Mouse (Mus musculus): ENCODE results near the gene Ubxn11. TPM values are rescaled to one million over a fixed set of nuclear protein-coding genes. Genes with fewer than 3 reads are reported as not detected.

The Ubxn11 gene
- polyA plus RNA-seq, 1 experiment from 2014 or later: 0.88 TPM

DNA sequence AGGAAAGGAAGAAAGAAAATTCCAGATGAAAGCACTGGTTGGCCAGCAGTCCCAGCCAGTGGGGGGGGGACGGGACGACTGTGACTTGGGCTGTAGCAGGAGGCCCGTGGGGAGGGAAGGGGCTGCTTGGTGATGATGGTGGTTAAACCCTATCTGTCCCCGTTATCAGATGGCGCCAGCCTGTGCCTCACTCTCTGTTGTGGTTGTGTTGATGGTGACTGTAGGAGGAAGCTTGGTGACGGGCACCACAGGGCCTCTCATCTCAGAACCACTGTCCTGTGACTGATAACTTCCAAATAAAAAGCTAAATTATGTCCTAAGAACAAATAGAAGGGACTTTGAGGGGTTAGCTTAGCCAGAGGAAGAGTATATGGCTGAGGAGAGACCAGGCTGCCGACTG is 3.7 kb downstream of the Ubxn11 start:
- WGBS (ENCODE audit: insufficient replicate concordance): 35% methylated on average over 7 of the region's 7 CpGs
- no peaks in the 10 kb centered on the region for H3K27me3 ChIP-seq (ENCODE audit: insufficient read depth, low read length)

GRCm38 (mm10) chr4:134107730-134108129 is 5.4 kb downstream of the Ubxn11 start:
- Histone ChIP-seq H3K27me3 (ENCODE audit: insufficient read depth, low read length) (no peaks in the 10 kb centered on the region), H3K4me3 (ENCODE audit: low read depth, low read length) (no peak overlapping the region), H3K4me2 (ENCODE audit: low read depth, low read length) (no peak overlapping the region), H3K36me3 (replicated peaks; ENCODE audit: insufficient read depth, low read length) (no peaks in the 10 kb centered on the region), H3K9me3 (ENCODE audit: low read length) (no peaks in the 10 kb centered on the region), H3K27ac (ENCODE audit: low read depth) (no peak overlapping the region), H3K4me1 (ENCODE audit: insufficient read depth) (peaks cover 24% of the 10 kb centered on the region), H3K9ac (replicated peaks) (no peak overlapping the region)
- ATAC-seq (no peak), DNase-seq (no peak)
- WGBS (ENCODE audit: insufficient replicate concordance): 71% methylated on average over 7 of the region's 7 CpGs
- no peak for TF ChIP-seq EP300 (IDR thresholded peaks at IDR 0.05; ENCODE audit: low read depth)
- no peak for TF ChIP-seq CTCF (IDR thresholded peaks at IDR 0.05; ENCODE audit: low read depth)

More for the DNA sequence above, 3.7 kb downstream of the Ubxn11 start:
- H3K4me3 ChIP-seq (ENCODE audit: low read depth, low read length): no peak overlapping the region
- DNase-seq: no peak
- peak; percentile 30 for ATAC-seq
- no peak overlapping the region; the same call in 1 of the 2 replicates for H3K27ac ChIP-seq (ENCODE audit: low read depth)
- H3K4me1 ChIP-seq (ENCODE audit: insufficient read depth): peaks cover 25% of the 10 kb centered on the region
- H3K9ac ChIP-seq (replicated peaks): peak overlapping the region; percentile 26; the same call in 1 of the 2 replicates
- H3K4me2 ChIP-seq (ENCODE audit: low read depth, low read length): peak overlapping the region; percentile 9; the same call in 1 of the 2 replicates
- no peaks in the 10 kb centered on the region for H3K9me3 ChIP-seq (ENCODE audit: low read length)
- TF ChIP-seq CTCF (IDR thresholded peaks at IDR 0.05; ENCODE audit: low read depth): no peak
- no peak for TF ChIP-seq EP300 (IDR thresholded peaks at IDR 0.05; ENCODE audit: low read depth)
- no peaks in the 10 kb centered on the region for H3K36me3 ChIP-seq (replicated peaks; ENCODE audit: insufficient read depth, low read length)

GRCm38 (mm10) chr4:134108196-134108595 is 5.8 kb downstream of the Ubxn11 start:
- Histone ChIP-seq H3K4me3 (ENCODE audit: low read depth, low read length) (no peak overlapping the region), H3K4me2 (ENCODE audit: low read depth, low read length) (no peak overlapping the region), H3K27ac (ENCODE audit: low read depth) (no peak overlapping the region), H3K27me3 (ENCODE audit: insufficient read depth, low read length) (no peaks in the 10 kb centered on the region), H3K9me3 (ENCODE audit: low read length) (no peaks in the 10 kb centered on the region), H3K36me3 (replicated peaks; ENCODE audit: insufficient read depth, low read length) (no peaks in the 10 kb centered on the region), H3K4me1 (ENCODE audit: insufficient read depth) (peaks cover 20% of the 10 kb centered on the region), H3K9ac (replicated peaks) (no peak overlapping the region)
- TF ChIP-seq CTCF (IDR thresholded peaks at IDR 0.05; ENCODE audit: low read depth) (no peak), EP300 (IDR thresholded peaks at IDR 0.05; ENCODE audit: low read depth) (no peak)
- no peak for ATAC-seq
- WGBS (ENCODE audit: insufficient replicate concordance): 58% methylated on average over 5 of the region's 5 CpGs
- no peak for DNase-seq

DNA sequence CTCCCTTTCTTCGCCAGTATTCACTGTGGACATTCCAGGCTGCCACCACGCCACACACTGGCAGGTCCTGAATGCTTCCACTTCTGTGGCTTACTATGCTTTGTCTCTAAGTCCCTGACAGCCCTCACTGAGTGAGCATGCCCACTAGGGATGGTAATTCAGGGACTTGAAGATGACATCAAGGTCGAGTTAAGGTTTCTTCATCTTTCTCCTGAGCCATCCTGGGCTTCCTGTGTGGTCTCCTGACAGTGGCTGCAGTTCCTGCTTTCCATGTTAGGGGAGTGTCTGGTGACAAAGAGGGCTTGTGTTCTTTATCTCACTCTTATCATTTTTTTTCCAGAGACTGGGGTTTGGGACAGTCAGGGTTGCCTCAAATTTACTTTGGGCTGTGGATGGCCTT is 8.3 kb downstream of the Ubxn11 start:
- Histone ChIP-seq H3K9ac (replicated peaks) (no peak overlapping the region), H3K36me3 (replicated peaks; ENCODE audit: insufficient read depth, low read length) (no peaks in the 10 kb centered on the region), H3K9me3 (ENCODE audit: low read length) (no peaks in the 10 kb centered on the region), H3K4me3 (ENCODE audit: low read depth, low read length) (no peak overlapping the region), H3K27ac (ENCODE audit: low read depth) (no peak overlapping the region), H3K4me1 (ENCODE audit: insufficient read depth) (peaks cover 25% of the 10 kb centered on the region), H3K4me2 (ENCODE audit: low read depth, low read length) (no peak overlapping the region), H3K27me3 (ENCODE audit: insufficient read depth, low read length) (no peaks in the 10 kb centered on the region)
- TF ChIP-seq CTCF (IDR thresholded peaks at IDR 0.05; ENCODE audit: low read depth): no peak
- TF ChIP-seq EP300 (IDR thresholded peaks at IDR 0.05; ENCODE audit: low read depth): no peak
- DNase-seq: no peak
- 38% methylated on average over 3 of the region's 3 CpGs for WGBS (ENCODE audit: insufficient replicate concordance)
- no peak for ATAC-seq

GRCm38 (mm10) chr4:134112403-134112802 is 10.0 kb downstream of the Ubxn11 start:
- H3K4me1 ChIP-seq (ENCODE audit: insufficient read depth): peaks cover 30% of the 10 kb centered on the region
- 65% methylated on average over 6 of the region's 6 CpGs for WGBS (ENCODE audit: insufficient replicate concordance)
- no peak overlapping the region for H3K4me2 ChIP-seq (ENCODE audit: low read depth, low read length)
- no peaks in the 10 kb centered on the region for H3K27me3 ChIP-seq (ENCODE audit: insufficient read depth, low read length)
- H3K36me3 ChIP-seq (replicated peaks; ENCODE audit: insufficient read depth, low read length): no peaks in the 10 kb centered on the region
- no peak for ATAC-seq
- H3K9me3 ChIP-seq (ENCODE audit: low read length): no peaks in the 10 kb centered on the region
- no peak for TF ChIP-seq CTCF (IDR thresholded peaks at IDR 0.05; ENCODE audit: low read depth)
- TF ChIP-seq EP300 (IDR thresholded peaks at IDR 0.05; ENCODE audit: low read depth): no peak
- no peak overlapping the region for H3K9ac ChIP-seq (replicated peaks)
- H3K4me3 ChIP-seq (ENCODE audit: low read depth, low read length): no peak overlapping the region
- H3K27ac ChIP-seq (ENCODE audit: low read depth): no peak overlapping the region
- no peak for DNase-seq

GRCm38 (mm10) chr4:134113356-134113994 is 11.1 kb downstream of the Ubxn11 start:
- H3K4me2 ChIP-seq (ENCODE audit: low read depth, low read length): no peak overlapping the region
- TF ChIP-seq CTCF (IDR thresholded peaks at IDR 0.05; ENCODE audit: low read depth): no peak
- no peak for TF ChIP-seq EP300 (IDR thresholded peaks at IDR 0.05; ENCODE audit: low read depth)
- no peak for ATAC-seq
- WGBS (ENCODE audit: insufficient replicate concordance): 56% methylated on average over 10 of the region's 10 CpGs
- no peaks in the 10 kb centered on the region for H3K36me3 ChIP-seq (replicated peaks; ENCODE audit: insufficient read depth, low read length)
- H3K4me3 ChIP-seq (ENCODE audit: low read depth, low read length): no peak overlapping the region
- H3K9me3 ChIP-seq (ENCODE audit: low read length): no peaks in the 10 kb centered on the region
- H3K4me1 ChIP-seq (ENCODE audit: insufficient read depth): peaks cover 41% of the 10 kb centered on the region
- H3K27me3 ChIP-seq (ENCODE audit: insufficient read depth, low read length): no peaks in the 10 kb centered on the region
- no peak overlapping the region for H3K27ac ChIP-seq (ENCODE audit: low read depth)
- no peak for DNase-seq
- no peak overlapping the region for H3K9ac ChIP-seq (replicated peaks)
